ENCODE assay signal across 22 mouse cellular contexts in the genomic region with DNA sequence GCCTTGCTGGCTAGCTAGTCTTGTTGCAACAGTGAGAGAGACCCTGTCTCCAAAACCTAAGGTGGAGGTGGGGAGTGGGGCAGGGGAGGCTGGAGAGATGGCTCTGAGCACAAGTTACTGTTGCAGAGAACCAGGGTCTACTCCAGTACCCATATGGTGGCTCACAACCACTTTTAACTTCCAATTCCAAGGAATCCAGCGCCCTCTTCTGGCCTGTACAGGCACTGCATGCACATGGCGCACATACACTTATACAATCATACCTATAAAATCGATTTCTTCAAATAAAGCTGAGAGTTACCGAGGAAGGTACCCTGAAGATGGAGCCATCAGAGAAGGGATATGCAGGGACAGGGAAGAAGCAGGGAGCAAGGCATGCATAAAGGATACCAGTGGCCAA. TPM values are rescaled to one million over a fixed set of nuclear protein-coding genes. Genes with fewer than 3 reads are reported as not detected.
DNase-seq lines count a peak whose midpoint lies in the region; ATAC-seq and TF ChIP-seq lines count a peak whose summit lies in the region.
"Had no signal": no experiment of that assay in that cellular context is flagged by ENCODE, and none has a peak within 500 bp of the region (broad histone marks: within the 10 kb centered on the region; RNA-seq: fewer than 3 reads in every experiment).

No protein-coding gene starts in this region.

- ATAC-seq in liver, postnatal 0 days: no peak
- no peak for ATAC-seq in liver, embryonic 11.5 days (replicated peaks; ENCODE audit: low FRiP score)
- ATAC-seq: midbrain, embryonic 15.5 days had no signal

- no peaks in the 10 kb centered on the region for H3K79me2 ChIP-seq in heart, adult 2 months (replicated peaks; ENCODE audit: control insufficient read depth, insufficient read depth, low read length)

- WGBS in heart, adult 2 months: 67% methylated on average over 4 of the region's 4 CpGs
- 67% methylated on average over 4 of the region's 4 CpGs for WGBS in liver, postnatal 0 days (ENCODE audit: insufficient replicate concordance)
- 62% methylated on average over 4 of the region's 4 CpGs for WGBS in liver, embryonic 11.5 days
- WGBS in limb, embryonic 10.5 days: 75% methylated on average over 4 of the region's 4 CpGs

- H3K4me1 ChIP-seq in heart, adult 2 months (ENCODE audit: control insufficient read depth, insufficient read depth, low read length): no peaks in the 10 kb centered on the region
- H3K4me1 ChIP-seq in liver, postnatal 0 days (ENCODE audit: insufficient read depth): no peaks in the 10 kb centered on the region
- H3K4me1 ChIP-seq in liver, embryonic 11.5 days (replicated peaks; ENCODE audit: control insufficient read depth, insufficient read depth, low read length): no peaks in the 10 kb centered on the region
- no peaks in the 10 kb centered on the region for H3K4me1 ChIP-seq in ES-Bruce4 (ENCODE audit: control insufficient read depth, insufficient read depth, low read length)
- peaks cover 16% of the 10 kb centered on the region for H3K4me1 ChIP-seq in limb, embryonic 10.5 days

- H3K36me3 ChIP-seq in heart, adult 2 months (ENCODE audit: control insufficient read depth, insufficient read depth, low read length): no peaks in the 10 kb centered on the region
- H3K36me3 ChIP-seq in liver, postnatal 0 days (replicated peaks; ENCODE audit: insufficient read depth, low read length): no peaks in the 10 kb centered on the region
- no peaks in the 10 kb centered on the region for H3K36me3 ChIP-seq in liver, embryonic 11.5 days (ENCODE audit: control insufficient read depth, insufficient read depth, low read length)
- no peaks in the 10 kb centered on the region for H3K36me3 ChIP-seq in ES-Bruce4 (ENCODE audit: control insufficient read depth, insufficient read depth, low read length, poor library complexity, severe bottlenecking)
- no peaks in the 10 kb centered on the region for H3K36me3 ChIP-seq in limb, embryonic 10.5 days
- H3K36me3 ChIP-seq: forebrain, embryonic 10.5 days; limb, embryonic 12.5 days had no signal

- TF ChIP-seq EP300 in heart, adult 2 months (IDR thresholded peaks at IDR 0.05; ENCODE audit: insufficient read depth, low read depth, low read length): no peak
- no peak for TF ChIP-seq EP300 in liver, postnatal 0 days (IDR thresholded peaks at IDR 0.05; ENCODE audit: low read depth)
- TF ChIP-seq EP300 in ES-Bruce4 (IDR thresholded peaks at IDR 0.05; ENCODE audit: insufficient read depth, low read depth, low read length): no peak

- peaks cover 12% of the 10 kb centered on the region for H3K27me3 ChIP-seq in heart, adult 2 months (ENCODE audit: control insufficient read depth, insufficient read depth, low read length)
- H3K27me3 ChIP-seq in liver, postnatal 0 days (ENCODE audit: insufficient read depth, low read length): peaks cover 31% of the 10 kb centered on the region
- H3K27me3 ChIP-seq in liver, embryonic 11.5 days (replicated peaks; ENCODE audit: control insufficient read depth, insufficient read depth, low read length): peaks cover 32% of the 10 kb centered on the region
- no peaks in the 10 kb centered on the region for H3K27me3 ChIP-seq in ES-Bruce4 (ENCODE audit: control insufficient read depth, insufficient read depth, low read length, poor library complexity, severe bottlenecking)
- peaks cover 37% of the 10 kb centered on the region for H3K27me3 ChIP-seq in limb, embryonic 10.5 days (ENCODE audit: low read depth, poor library complexity, severe bottlenecking)
- H3K27me3 ChIP-seq: midbrain, embryonic 15.5 days had no signal

- DNase-seq in heart, adult 2 months: no peak
- no peak for DNase-seq in heart, postnatal 10 days
- no peak for DNase-seq in liver, postnatal 0 days
- no peak for DNase-seq in liver, embryonic 11.5 days (ENCODE audit: low spot score)
- DNase-seq in brain, embryonic 14.5 days (ENCODE audit: low read depth): no peak
- no peak for DNase-seq in limb, embryonic 10.5 days (ENCODE audit: low spot score)
- no peak for DNase-seq in adrenal gland, postnatal 14 days
- DNase-seq: gastrocnemius, postnatal 10 days; heart, adult 18-20 months; kidney, adult 8-10 months; kidney, postnatal 25 days; layer of hippocampus, adult 9-11 months; lung, adult 2 months; lung, postnatal 36 days; thymus, postnatal 36 days had no signal

- intact Hi-C loops in heart, adult 2 months (cut with DNase I): no loop called here
- intact Hi-C loops in heart, postnatal 10 days (cut with DNase I): no loop called here

- peak; percentile 12; the same call in 1 of the 2 replicates for TF ChIP-seq CTCF in heart, adult 2 months (IDR thresholded peaks at IDR 0.05)
- TF ChIP-seq CTCF in liver, postnatal 0 days (IDR thresholded peaks at IDR 0.05; ENCODE audit: low read depth): peak; percentile 26; the same call in 1 of the 2 replicates
- peak; percentile 41 for TF ChIP-seq CTCF in ES-Bruce4 (IDR thresholded peaks at IDR 0.05; ENCODE audit: low read depth, low read length)
- TF ChIP-seq CTCF in brain, embryonic 14.5 days (IDR thresholded peaks at IDR 0.05; ENCODE audit: borderline replicate concordance, extremely low read depth, insufficient read depth, insufficient read length): peak; percentile 26; the same call in 1 of the 2 replicates

- no peak overlapping the region for H3K9ac ChIP-seq in heart, adult 2 months (ENCODE audit: low read depth, low read length)
- H3K9ac ChIP-seq in liver, postnatal 0 days (replicated peaks): no peak overlapping the region
- no peak overlapping the region for H3K9ac ChIP-seq in liver, embryonic 11.5 days (ENCODE audit: low read depth, low read length)
- no peak overlapping the region for H3K9ac ChIP-seq in ES-Bruce4 (ENCODE audit: low read depth, poor library complexity, severe bottlenecking)
- H3K9ac ChIP-seq: limb, embryonic 12.5 days; midbrain, embryonic 15.5 days had no signal

- H3K27ac ChIP-seq in heart, adult 2 months: no peak overlapping the region
- H3K27ac ChIP-seq in liver, postnatal 0 days (ENCODE audit: low read depth): no peak overlapping the region
- no peak overlapping the region for H3K27ac ChIP-seq in liver, embryonic 11.5 days (ENCODE audit: low read depth, low read length)
- H3K27ac ChIP-seq in ES-Bruce4 (ENCODE audit: insufficient read depth, low read length): no peak overlapping the region
- no peak overlapping the region for H3K27ac ChIP-seq in limb, embryonic 10.5 days
- H3K27ac ChIP-seq: forebrain, embryonic 10.5 days; limb, embryonic 12.5 days; midbrain, embryonic 15.5 days had no signal

- no peaks in the 10 kb centered on the region for H3K9me3 ChIP-seq in liver, postnatal 0 days (ENCODE audit: low read length)
- peaks cover 2% of the 10 kb centered on the region; the same call in 1 of the 2 replicates for H3K9me3 ChIP-seq in liver, embryonic 11.5 days (ENCODE audit: control insufficient read depth, low read length)
- H3K9me3 ChIP-seq in ES-Bruce4 (replicated peaks; ENCODE audit: control insufficient read depth, insufficient read depth, low read length, poor library complexity, severe bottlenecking): no peaks in the 10 kb centered on the region
- H3K9me3 ChIP-seq in limb, embryonic 10.5 days (replicated peaks): no peaks in the 10 kb centered on the region
- H3K9me3 ChIP-seq: midbrain, embryonic 15.5 days had no signal

- no peak overlapping the region for H3K4me3 ChIP-seq in heart, adult 2 months
- H3K4me3 ChIP-seq in liver, postnatal 0 days (ENCODE audit: low read depth, low read length): no peak overlapping the region
- H3K4me3 ChIP-seq in liver, embryonic 11.5 days (ENCODE audit: low read depth, low read length): no peak overlapping the region
- H3K4me3 ChIP-seq in ES-Bruce4 (ENCODE audit: low read depth, low read length): no peak overlapping the region
- H3K4me3 ChIP-seq in limb, embryonic 10.5 days: no peak overlapping the region
- H3K4me3 ChIP-seq: forebrain, embryonic 10.5 days; limb, embryonic 12.5 days; midbrain, embryonic 15.5 days had no signal

- H3K4me2 ChIP-seq in liver, postnatal 0 days (ENCODE audit: low read depth, low read length): no peak overlapping the region
- H3K4me2 ChIP-seq in liver, embryonic 11.5 days: no peak overlapping the region
- H3K4me2 ChIP-seq: limb, embryonic 12.5 days; midbrain, embryonic 15.5 days had no signal

- TF ChIP-seq POLR2A in heart, adult 2 months (IDR thresholded peaks at IDR 0.05; ENCODE audit: insufficient read depth, low read depth, low read length): no peak
- no peak for TF ChIP-seq POLR2A in ES-Bruce4 (IDR thresholded peaks at IDR 0.05; ENCODE audit: insufficient read depth, low read length)
- TF ChIP-seq POLR2A in brain, embryonic 14.5 days (IDR thresholded peaks at IDR 0.05; ENCODE audit: borderline replicate concordance, extremely low read depth, insufficient read depth, insufficient read length, poor library complexity, severe bottlenecking): no peak

RNA-seq across cellular contexts. Expression of a gene that starts 40.3 kb away (rescaled TPM):
- total RNA-seq in heart, adult 2 months (2021): 100 to 1,000 TPM; 434 to 446 TPM
- 427 and 635 TPM in 2 replicates for polyA plus RNA-seq in heart, adult 2 months (2012; rRNA removed)
- 100 to 1,000 TPM; 304 to 329 TPM for total RNA-seq in heart, postnatal 10 days (2021)
- polyA plus RNA-seq in liver, postnatal 0 days (2015; fragmentation: Nextera tagmentation; extraction: Ambion mirVana): 4.5 and 9.1 TPM in 2 replicates
- polyA plus RNA-seq in liver, embryonic 11.5 days (2014; fragmentation: Nextera tagmentation; extraction: Ambion mirVana): 11.8 and 22.1 TPM in 2 replicates
- 426 and 500 TPM in 2 replicates for polyA plus RNA-seq in ES-Bruce4 (2011; ENCODE audit: insufficient read depth, insufficient read length, low read depth, missing spikeins)
- 17.2 and 27.4 TPM in 2 replicates for polyA plus RNA-seq in brain, embryonic 14.5 days (2012; rRNA removed)
- 34.0 and 34.8 TPM in 2 replicates for polyA plus RNA-seq in limb, embryonic 10.5 days (2016; fragmentation: Nextera tagmentation; extraction: Ambion mirVana)
- total RNA-seq in adrenal gland, postnatal 14 days (2021): 64.7 and 97.7 TPM in 2 replicates
- total RNA-seq: hematopoietic stem cell, adult 5-6 weeks; megakaryocyte-erythroid progenitor cell, adult 5-6 weeks; neutrophil, adult 5-6 weeks had no signal

RNA-seq across cellular contexts. Expression of a gene that starts 40.8 kb away (rescaled TPM):
- total RNA-seq in heart, adult 2 months (2021): not detected
- not detected in 2 replicates for polyA plus RNA-seq in heart, adult 2 months (2012; rRNA removed)
- total RNA-seq in heart, postnatal 10 days (2021): under 1 TPM; 0.24 to 0.25 TPM
- polyA plus RNA-seq in liver, postnatal 0 days (2015; fragmentation: Nextera tagmentation; extraction: Ambion mirVana): not detected in 2 replicates
- 0.04 and 0.16 TPM in 2 replicates for polyA plus RNA-seq in liver, embryonic 11.5 days (2014; fragmentation: Nextera tagmentation; extraction: Ambion mirVana)
- polyA plus RNA-seq in ES-Bruce4 (2011; ENCODE audit: insufficient read depth, insufficient read length, low read depth, missing spikeins): 0.41 and 0.55 TPM in 2 replicates
- 57.1 and 82.6 TPM in 2 replicates for polyA plus RNA-seq in brain, embryonic 14.5 days (2012; rRNA removed)
- not detected in 2 replicates for polyA plus RNA-seq in limb, embryonic 10.5 days (2016; fragmentation: Nextera tagmentation; extraction: Ambion mirVana)
- 2.7 and 4.3 TPM in 2 replicates for total RNA-seq in adrenal gland, postnatal 14 days (2021)
- total RNA-seq: heart, adult 18-20 months; hematopoietic stem cell, adult 5-6 weeks; megakaryocyte-erythroid progenitor cell, adult 5-6 weeks; neutrophil, adult 5-6 weeks had no signal

Comparison
In these comparisons a context has a peak if more than half of its experiments do, and no peak if none do; other contexts are left out.
1. RNA of a gene that starts 40.3 kb away (polyA plus RNA-seq): 427 to 635 TPM in heart, adult 2 months and 426 to 500 TPM in ES-Bruce4; 34.0 to 34.8 TPM in limb, embryonic 10.5 days, 11.8 to 22.1 TPM in liver, embryonic 11.5 days, 17.2 to 27.4 TPM in brain, embryonic 14.5 days and 4.5 to 9.1 TPM in liver, postnatal 0 days; every median in the first group is over 10 times any median in the second.
2. RNA of a gene that starts 40.8 kb away (polyA plus RNA-seq): 57.1 to 82.6 TPM in brain, embryonic 14.5 days; 0.41 to 0.55 TPM in ES-Bruce4, not detected in heart, adult 2 months, 0.04 to 0.16 TPM in liver, embryonic 11.5 days, not detected in limb, embryonic 10.5 days and not detected in liver, postnatal 0 days; every median in the first group is over 10 times any median in the second.
3. Peak in every context shown above with its lines, with median percentiles within 50 percentile points of each other: CTCF ChIP-seq.